Mouse (Mus musculus) spleen, postnatal 4 days (tissue): ENCODE results near the gene Snx29.
"Not testable (repeated sequence)": the region's sequence is repeated elsewhere in the genome, so short reads cannot be mapped to it uniquely, and the experiment has no call there.

ENCODE experiments used
- DNase-seq, 2 experiments: peaks; one replicate each; pipeline ENCODE4 v3.0.0; 2022; ENCODE audit warnings: low spot score in 2 of 2

Gene Snx29

DNA sequence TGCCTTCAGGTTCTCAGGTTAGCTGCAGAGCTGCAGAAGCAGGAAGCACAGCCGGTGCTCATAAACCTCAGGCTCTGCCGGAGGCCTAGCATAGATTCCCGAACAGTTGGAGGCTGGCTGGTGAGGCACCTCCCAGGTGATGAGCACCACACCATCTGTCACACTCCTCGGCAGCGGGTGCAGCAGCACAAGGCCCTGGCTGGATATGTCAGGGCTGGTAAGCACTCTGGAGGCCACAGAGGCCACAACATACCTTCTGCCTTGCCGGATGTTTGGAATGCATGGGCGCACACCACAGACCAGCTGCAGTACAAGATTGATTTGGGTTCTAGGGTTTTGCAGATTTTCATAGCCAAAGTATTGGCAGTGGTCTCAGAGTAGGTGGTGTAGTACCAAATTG, 172.2 kb downstream of the Snx29 start:
- DNase-seq: no peak

DNA sequence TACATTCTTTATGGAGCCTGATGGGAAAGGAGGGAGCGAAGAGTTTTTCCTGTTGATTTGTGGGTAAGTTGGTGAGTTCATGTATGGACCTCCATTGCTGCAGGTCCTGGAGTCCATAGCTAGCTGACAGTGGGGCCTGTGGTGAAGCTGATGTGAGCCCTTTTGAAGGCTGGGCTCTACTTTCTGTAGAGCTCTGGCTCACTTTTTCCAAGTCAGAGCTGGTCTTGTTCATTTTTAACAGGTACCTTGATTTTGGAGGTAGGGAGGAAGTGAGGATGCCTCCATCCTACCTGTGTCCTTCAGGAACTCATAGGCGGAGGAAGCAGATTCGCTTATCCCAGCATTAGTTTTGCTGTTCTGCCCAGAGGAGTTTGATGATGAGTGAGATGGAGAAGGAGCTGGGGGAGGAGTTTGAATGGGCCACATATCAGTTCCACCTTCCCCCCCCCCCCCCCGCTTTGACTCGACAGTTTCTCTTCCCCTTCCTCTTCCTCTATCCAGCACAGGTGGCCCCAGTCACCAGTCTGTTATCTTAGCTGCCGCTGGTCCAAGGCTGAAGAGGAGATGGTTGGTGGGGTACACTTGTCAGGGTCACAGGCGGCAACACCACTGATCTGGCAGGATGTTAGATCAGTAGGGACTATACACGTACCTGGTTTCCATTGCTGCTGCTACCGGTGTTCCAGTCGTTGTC, 173.4 kb downstream of the Snx29 start:
- DNase-seq: peak in 1 of 2 experiments; percentile 20

DNA sequence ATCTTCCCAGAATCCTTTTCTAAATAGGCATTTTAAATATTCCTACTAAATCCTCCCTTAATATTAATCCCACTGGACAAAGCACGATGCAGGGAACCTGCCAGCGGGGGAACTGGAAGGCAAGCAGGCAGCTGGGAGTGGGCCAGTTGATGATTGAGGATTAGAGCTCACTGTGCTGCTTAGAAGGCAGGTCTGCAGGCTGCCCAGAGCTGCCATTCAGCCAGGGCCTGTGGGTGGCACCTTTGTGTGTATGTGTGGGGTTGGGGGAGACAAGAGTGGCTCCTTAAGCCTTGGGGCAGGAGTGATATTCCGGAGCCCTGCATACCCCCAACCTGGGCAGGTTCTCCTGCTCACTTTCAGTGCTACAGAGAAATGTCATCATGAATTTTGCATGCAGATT, 174.0 kb downstream of the Snx29 start:
- DNase-seq: no peak

DNA sequence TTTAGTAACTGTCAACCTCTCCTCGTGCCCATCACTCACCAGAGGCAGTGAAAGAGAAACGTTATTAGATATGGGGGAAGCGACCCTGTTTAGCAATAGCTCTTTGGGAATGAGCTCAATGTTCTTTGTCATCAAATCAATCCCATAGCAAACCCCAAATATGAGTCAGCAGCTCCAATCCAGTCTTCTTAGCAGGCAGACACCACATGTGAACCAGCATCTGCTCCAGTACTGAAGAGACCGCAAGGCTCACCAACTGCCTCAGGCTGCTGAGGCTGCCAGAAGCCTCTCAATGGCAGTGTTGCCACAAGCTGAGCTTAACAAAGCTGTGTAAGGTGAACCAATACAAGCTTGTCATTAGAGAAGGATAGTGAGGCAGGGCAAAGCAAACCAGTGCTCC, 177.4 kb downstream of the Snx29 start:
- DNase-seq: no peak

DNA sequence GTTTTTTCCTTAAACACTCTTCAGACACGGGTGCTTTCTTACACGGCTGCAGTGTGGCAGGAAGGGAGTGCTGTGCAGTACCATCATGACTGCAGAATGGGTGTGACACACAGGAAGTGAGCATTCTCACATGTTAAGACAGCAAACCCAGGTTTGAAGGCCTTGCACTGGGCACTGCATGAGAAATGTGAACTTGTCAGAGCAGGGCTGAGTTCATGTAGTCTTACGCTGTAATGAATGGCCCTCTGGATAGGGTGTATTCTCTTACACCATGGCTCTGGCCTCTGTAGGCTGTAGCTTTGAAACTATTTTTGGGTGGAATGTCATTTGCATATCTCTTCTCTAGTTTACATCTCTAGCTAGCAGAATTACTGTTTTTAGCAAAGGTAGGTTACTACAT, 178.4 kb downstream of the Snx29 start:
- no peak for DNase-seq

DNA sequence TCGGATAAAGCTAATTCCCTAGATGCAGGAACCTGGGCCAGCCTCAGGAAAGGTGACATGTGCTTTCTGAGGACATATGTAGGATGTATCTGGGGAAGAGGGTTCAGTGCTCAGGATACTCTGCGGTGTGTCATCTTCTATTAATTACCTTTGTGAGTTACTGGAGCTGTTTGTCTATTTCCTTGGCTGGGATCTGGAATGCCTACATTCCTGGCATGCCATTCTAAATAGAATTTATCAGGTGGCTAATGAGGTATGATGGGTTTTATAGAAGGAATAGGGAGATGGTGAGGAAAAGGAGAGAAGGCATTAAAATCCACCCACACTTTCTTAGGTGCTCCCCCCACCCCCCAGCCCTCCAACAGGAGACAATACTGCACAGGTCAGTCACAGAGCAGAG, 178.9 kb downstream of the Snx29 start:
- no peak for DNase-seq

DNA sequence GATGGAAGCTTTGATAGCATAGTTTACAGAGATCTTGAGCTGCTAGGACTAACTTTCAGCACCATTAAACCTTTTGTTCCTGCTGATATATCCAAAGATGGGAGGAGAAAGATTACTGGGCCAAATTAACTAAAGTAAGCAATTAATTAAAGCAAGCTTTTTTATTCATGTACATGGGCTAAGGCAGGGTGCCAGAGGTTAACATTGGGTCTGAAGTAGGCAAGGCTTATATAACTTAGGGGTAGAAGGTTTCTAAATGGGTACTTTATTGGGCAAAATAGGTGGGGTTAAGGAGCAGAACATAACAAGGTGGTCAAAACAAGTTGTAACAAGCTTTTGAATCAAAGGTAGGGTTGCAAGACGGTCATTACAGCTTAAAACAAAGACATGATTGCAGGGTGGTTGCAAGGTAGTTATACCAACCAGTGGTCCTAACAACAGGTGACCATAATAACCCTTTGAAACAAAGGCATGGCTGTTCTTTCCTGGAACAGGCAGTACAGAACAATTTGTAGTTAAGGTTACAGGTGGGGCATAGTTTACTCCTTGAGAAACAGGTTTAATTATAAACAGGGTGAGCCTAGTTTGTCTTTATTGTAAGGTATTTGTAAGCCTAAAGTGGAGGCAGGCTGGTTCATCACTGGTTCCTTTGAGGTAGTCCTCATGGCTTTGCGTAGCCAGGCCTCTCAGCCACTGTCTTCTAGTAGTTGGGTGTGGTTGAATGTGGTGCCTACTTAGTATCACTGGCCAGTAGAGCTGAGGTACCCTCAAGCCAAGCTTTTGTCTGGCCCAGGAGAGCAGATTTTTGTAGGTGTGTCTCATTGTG, 182.2 kb downstream of the Snx29 start:
- DNase-seq: no peak

DNA sequence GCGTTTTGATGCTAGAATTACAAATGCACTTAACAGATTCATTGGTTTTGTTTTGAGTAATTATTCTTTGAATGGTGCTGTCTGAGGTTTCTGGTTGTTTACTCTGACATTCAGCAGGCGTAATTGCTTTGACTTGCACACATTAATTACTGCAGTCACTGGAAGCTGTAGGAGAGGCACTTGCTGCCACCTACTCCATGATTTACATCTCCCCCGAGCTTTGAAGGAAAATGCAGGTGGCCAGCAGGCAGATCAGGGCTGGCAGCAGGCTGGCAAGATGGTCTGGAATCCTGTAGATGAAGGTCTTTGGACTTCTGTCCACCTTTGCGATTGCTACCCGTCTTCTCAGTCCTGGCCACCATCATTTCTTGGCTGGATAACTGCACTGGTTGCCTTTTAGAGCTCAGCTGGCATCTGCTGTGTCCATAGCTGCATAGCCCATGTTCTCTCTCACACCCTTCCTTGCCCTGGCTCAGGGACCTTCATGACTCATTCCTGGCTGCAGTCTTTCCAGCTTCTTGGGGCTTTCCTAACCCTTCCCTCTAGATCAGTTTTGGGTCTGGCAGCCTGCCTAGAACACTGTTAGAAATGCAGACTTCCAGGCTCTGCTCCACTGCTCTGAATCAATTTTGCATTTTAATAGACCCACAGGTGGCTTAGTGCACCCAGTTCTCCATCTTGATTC, 182.9 kb downstream of the Snx29 start:
- no peak for DNase-seq

DNA sequence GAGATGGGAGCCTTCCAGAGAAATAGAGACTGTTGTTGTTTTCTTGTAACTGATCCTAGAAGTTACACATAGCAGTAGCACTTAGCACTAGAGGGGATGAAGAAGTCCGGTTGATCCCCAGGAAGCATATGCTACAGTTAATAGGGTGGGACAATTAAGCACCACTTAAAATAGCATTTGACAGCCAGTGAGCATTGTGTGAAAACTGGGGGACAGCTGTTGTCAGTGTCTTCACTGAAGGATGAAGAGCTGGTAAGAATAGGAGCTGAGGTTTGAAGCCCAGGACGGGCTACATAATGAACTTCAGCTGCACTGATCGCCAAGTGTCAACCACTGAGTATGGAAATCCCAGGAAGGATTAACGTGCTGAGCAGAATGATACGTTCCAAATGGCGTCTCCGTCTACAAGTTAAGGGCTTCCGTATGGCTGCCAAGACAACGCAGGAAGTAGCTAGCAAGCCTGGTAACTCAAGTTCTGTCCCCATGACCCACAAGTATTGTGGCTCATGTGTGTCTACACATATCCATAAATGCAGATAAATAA, 184.6 kb downstream of the Snx29 start:
- DNase-seq: no peak

DNA sequence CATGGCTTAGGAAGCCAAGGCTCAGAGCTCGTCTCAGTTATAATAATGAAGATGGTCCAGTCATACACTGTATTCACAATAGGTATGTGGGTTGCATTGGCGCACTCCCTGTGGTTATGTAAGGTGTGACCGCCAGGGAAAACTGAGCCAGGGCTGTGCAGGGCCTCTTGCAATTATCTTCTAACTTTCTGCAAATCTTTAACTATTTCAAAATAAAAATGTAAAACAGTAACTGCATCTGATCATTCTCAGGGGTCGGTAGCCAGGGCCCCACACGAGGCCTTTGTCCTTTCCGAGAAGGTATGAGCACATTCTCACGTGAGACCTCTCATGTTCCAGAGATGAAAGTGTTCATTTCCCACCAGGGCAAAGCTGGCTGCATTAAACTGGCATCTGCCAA, 185.6 kb downstream of the Snx29 start:
- DNase-seq: no peak

DNA sequence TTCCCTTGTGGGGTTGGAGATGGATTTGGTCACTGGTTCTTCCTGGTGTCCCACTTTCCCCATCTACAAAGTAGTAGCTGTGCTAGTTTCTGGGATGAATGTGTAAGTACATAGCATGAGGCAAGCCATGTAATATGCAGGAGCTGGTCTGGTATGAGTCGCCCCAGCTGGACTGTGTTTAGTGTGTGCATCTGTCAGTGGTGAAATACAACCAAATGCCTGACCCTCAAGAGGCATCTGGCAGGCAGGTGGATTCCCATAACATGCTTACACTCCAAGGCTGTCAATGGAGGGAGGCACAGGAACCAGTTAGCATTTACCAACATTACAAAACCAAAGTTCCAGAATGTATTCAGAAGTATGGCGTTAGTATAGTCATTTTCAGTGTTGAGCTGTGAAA, 187.7 kb downstream of the Snx29 start:
- no peak for DNase-seq

DNA sequence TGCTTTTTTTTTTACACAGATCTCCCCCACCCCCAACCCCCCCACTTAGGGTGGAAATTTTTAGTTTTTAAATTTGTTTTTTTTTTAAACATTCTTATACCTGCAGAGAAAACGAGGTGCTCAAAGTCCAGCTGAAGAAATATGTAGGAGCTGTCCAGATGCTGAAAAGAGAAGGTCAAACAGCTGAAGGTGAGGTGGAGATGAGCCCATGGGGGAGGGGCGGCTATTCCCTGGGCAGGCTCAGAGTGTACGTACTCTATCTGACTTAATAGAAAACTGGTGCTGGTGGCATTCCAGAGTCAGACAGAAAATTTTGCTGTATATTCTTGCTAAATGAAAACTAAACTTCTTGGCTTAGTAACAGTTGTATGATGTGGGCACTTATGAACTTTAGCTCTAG, 188.1 kb downstream of the Snx29 start:
- DNase-seq: no peak

DNA sequence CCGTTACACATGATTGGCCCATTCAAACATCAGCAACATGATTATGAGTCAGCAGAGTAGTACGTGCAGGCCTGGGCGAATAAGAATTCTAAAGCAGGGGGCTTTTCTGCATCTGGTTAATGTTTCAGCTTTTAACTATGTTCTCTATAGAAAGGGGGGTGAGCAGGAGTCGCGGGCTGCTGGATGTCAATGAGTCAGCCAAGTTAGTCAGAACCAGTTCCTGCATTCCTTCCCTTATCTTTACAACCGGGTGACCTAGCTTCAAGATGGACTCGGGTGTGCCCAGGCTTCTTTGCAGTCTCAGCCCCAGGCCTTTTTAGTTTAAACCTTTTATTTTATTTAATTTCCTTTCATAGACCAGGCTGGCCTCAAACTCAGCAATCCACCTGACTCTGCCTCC, 189.0 kb downstream of the Snx29 start:
- not testable (repeated sequence) for DNase-seq

DNA sequence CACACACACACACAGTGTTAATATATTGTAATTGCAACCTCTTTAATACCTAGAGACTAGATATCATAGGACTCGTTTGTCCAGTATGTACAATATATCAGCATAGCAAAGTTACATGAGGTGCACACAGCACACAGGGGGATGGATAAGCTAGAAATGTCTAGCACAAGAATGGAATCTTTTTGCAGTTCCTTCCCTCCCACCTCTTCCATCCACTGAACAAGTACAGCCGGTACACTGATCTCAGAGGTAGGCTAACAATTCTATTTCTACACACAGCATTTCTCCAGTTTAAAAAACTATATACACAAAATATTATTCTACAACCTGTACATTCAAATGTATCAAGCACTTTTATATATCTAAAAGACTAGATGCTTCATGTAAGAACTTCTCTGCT, 194.0 kb downstream of the Snx29 start:
- DNase-seq: no peak

DNA sequence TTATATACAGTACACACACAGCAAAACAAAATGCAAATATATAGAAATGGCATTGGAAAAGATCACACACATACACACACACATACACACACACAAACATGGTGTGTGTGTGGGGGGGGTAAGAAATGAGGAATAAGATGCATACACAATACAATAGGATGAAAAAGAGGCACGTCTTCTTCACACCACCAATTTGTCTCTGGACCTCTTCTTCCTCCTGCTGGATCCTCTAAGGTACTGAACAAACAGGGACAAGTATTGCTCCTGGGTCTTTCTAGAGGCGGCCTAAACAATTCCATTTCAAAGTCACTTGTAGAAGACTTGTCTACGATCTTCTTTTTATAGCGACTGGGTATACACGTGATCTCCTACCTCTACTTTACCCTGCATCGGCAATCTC, 194.7 kb downstream of the Snx29 start:
- no peak for DNase-seq

DNA sequence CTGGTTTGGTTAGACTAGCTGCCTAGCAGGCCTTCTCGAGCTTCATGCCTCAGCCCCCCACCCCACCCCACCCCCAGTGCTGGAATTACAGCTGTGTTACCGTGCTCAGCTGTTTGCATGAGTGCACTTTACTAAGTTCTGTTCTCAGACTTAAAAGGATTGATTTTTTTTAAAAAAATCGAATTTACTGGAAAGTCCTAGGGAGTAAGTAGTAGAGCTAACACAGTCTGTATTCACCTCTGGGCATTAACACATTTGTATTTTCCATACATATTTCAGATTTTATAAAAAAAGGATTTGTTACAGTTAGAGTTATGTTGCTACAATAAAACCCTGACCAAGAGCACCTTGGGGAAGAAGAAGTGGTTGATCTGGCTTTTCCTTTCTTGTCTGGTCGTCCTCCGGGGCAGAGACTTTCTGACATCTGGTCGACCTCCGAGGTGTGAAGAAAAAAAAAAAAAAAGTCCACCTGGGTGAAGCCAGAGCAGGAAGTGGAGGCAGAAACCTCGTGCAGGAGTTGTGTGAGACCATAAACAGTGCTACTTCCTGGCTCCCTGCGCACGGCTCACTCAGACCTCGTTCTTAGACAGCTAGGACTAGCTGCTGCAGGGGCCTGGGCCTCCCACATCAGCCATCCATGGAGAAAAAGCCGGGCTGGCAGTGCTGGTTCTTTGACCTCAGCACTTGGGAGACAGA, 196.2 kb downstream of the Snx29 start:
- no peak for DNase-seq

DNA sequence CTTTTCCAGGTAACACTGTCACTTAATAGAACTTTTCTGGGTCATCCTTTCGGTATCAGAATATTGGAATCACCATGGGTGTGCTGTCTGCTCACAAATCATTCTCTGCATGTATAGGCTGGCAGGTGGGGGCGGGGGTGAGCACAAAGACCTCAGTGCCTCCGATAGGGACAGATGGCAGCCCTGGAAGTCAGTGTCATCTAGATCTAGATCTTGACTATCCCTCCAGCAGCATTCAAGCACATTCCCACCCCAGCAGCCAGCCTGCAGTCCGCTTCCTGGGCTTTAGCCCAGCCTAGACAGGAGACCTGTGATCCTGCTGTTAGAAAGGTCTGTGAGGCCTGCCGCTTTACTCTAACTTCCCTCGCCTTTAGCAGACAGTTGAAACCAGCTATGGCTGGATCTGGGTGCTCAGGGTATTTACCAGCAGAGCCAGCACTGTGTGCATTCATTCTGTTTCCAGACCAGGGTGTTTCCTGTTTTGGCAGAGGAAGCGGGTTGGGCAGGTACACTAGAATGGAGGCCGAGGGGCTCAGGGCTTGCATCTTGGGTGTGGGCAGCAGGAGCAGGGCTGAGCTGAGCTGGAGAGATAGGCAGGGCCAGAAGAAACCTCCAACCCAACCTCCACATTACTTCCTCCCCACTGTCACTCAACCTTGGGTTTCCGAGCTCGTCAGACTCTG, 203.5 kb downstream of the Snx29 start:
- DNase-seq: no peak

DNA sequence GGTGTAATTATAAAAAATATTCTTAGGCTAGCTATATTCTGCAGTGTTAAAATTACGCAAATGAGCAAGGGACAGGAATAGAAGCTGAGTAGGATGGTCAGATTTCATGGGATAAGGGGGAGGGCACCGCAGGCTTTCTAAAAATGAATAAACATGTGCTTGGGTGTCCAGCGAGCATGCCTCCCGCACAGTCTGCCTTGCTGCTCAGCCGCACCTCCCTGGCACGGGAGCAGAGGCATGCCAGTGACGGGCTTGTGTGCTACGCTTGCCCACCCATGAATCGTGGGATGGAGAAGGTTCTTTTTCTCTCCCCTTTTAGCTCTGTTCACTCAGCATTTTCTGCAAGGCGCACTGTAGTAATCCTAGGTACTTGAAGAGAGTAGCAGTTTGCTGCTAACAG, 204.3 kb downstream of the Snx29 start:
- no peak for DNase-seq

DNA sequence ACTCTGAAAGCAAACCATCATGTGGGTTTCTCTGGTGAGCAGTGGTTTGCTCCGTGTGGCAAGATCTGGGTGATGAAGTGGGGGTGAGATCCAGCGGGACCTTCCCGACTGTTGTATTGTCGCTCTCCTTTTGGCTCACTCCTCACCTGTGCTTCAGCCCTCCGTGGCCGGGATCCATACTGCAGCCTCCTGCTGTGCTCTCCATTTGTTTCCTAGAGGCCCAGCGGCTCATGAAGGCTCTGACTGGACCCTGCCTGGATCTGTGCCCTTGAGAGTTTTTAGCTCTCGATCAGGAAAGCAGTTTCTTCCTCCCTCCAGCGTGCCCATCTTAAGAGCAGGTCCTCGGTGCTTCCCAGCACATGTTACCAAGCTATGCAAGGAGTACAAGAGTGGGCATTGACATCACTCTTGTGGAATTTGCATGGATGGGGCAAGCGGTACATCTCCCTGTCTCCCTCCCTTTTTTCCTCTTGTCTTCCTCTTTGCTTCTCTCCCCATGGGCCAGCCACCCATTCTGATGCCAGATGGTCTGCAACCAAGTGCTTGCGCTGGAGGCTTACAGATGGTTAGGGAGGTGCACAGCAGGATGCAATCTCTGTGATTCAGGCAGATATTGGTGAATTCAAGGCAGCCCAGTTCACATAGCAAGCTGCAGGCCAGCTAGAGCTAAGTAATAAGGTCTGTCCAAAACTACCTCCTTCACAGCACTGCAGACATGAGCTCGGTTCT, 207.9 kb downstream of the Snx29 start:
- DNase-seq: no peak

DNA sequence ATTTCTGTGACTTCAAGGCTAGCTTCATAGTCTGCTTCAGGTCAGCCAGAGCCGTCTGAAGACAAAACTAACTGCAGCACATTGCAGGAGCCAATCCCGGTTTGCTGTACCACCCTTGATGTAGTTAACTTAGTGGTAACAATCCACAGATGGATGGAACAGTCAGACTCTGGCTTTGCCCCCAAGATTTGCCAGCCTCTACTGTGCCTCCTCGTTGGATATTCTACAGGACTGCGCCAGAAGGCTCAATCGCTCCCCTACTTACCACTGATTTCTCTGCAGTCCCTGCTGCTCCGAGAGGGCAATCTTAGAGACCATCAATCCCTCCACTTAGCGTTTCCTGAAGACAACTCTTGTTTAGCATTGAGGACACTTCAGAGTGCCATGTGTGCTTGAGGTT, 208.7 kb downstream of the Snx29 start:
- no peak for DNase-seq

DNA sequence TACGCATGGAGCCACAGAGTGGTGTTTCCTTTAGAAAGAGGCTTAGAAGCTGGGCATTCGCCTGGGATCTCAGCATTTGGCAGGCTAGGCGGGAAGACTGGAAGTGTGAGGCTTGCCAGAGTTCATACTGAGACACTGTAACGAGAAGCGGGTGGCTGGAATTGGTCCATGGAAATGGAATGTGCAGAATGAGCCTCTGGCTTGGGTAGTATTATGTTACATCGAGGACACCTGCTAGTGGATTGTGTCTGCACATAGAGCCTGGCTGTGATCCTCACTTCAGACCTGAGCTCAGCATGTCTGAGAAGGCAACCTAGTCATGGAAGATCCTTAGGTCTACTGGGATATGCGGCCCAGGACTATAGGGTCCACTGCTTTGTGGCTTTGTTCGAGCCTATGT, 209.9 kb downstream of the Snx29 start:
- no peak for DNase-seq
